Mouse (Mus musculus) CD4-positive, CD25-positive, alpha-beta regulatory T cell, adult 2 months (primary cell): ENCODE data around the gene Bicc1.
"Not testable (repeated sequence)": the region's sequence is repeated elsewhere in the genome, so short reads cannot be mapped to it uniquely, and the experiment has no call there.

ENCODE experiments used
- DNase-seq: peaks from one replicate; pipeline ENCODE4 v3.0.0-alpha.2; 2012; ENCODE audit warnings: low read depth, low spot score

The Bicc1 gene

GRCm38 (mm10) chr10:70998136-70998535, 161.4 kb downstream of the Bicc1 start:
- no peak for DNase-seq

- DNase-seq: no peak
Measured at GRCm38 (mm10) chr10:70996051-70996450, 163.4 kb downstream of the Bicc1 start.

GRCm38 (mm10) chr10:70994135-70994497, 165.4 kb downstream of the Bicc1 start:
- no peak for DNase-seq

GRCm38 (mm10) chr10:70993497-70994134, 165.9 kb downstream of the Bicc1 start:
- DNase-seq: no peak

GRCm38 (mm10) chr10:70987396-70987795, 172.1 kb downstream of the Bicc1 start:
- no peak for DNase-seq

GRCm38 (mm10) chr10:70983036-70983670, 176.3 kb downstream of the Bicc1 start:
- DNase-seq: no peak

DNA sequence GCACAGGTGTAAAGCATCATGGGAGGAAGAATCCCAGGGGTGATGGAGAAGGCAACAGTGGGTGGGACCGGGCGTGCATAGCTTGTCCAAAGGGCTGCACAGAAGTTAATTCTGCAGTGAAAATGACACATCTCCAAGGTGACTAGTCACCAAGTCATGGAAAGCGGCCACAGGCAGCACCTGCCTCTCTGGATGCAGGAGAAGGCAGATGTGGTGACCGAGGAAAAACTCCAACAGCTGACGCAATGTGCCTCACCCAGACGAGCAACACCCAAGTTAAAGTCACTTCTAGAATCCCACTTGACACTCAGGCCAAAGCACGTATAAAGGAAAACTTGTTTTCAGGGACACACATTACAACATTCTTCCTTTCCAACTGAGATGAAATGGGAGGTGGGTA, 177.3 kb downstream of the Bicc1 start:
- DNase-seq: no peak

GRCm38 (mm10) chr10:70979657-70980056, 179.8 kb downstream of the Bicc1 start:
- DNase-seq: no peak

- DNase-seq: no peak
Measured at GRCm38 (mm10) chr10:70977141-70977540, 182.4 kb downstream of the Bicc1 start.

GRCm38 (mm10) chr10:70976633-70977032, 182.9 kb downstream of the Bicc1 start:
- no peak for DNase-seq

DNA sequence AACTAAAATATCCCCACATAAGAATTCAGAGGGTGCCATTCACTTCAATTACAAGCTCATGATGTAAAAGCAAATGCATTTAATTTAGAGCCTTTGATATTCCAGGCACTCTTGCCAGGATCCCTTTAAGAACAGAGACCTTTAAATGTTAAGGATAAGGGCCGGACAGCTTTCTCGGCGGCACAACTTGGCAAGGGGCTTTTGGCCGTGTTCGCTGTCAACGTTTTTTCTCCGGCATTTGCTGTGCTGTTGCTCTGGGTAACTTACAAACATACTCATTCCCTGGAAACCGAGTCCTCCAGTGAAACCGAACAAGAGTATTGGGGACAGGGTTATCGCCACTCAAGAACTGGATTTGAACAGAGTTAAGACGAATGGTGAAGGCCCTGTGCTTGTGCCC, 188.3 kb downstream of the Bicc1 start:
- DNase-seq: no peak

GRCm38 (mm10) chr10:70968848-70969683, 190.4 kb downstream of the Bicc1 start:
- no peak for DNase-seq

- no peak for DNase-seq
Measured at GRCm38 (mm10) chr10:70966642-70967345, 192.7 kb downstream of the Bicc1 start.

- no peak for DNase-seq
Measured at GRCm38 (mm10) chr10:70964706-70965105, 194.8 kb downstream of the Bicc1 start.

- peak; percentile 30 for DNase-seq
Measured at GRCm38 (mm10) chr10:70963599-70964193, 195.8 kb downstream of the Bicc1 start.

GRCm38 (mm10) chr10:70961641-70962040, 197.9 kb downstream of the Bicc1 start:
- no peak for DNase-seq

DNA sequence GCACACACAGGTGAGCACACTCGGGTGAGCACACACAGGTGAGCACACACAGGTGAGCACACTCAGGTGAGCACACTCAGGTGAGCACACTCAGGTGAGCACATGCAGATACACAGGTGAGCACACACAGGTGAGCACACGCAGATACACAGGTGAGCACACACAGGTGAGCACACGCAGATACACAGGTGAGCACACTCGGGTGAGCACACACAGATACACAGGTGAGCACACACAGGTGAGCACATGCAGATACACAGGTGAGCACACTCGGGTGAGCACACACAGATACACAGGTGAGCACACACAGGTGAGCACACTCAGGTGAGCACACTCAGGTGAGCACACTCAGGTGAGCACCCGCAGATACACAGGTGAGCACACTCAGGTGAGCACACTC, 199.1 kb downstream of the Bicc1 start:
- DNase-seq: not testable (repeated sequence)

GRCm38 (mm10) chr10:70952770-70953147, 206.7 kb downstream of the Bicc1 start:
- DNase-seq: no peak

DNA sequence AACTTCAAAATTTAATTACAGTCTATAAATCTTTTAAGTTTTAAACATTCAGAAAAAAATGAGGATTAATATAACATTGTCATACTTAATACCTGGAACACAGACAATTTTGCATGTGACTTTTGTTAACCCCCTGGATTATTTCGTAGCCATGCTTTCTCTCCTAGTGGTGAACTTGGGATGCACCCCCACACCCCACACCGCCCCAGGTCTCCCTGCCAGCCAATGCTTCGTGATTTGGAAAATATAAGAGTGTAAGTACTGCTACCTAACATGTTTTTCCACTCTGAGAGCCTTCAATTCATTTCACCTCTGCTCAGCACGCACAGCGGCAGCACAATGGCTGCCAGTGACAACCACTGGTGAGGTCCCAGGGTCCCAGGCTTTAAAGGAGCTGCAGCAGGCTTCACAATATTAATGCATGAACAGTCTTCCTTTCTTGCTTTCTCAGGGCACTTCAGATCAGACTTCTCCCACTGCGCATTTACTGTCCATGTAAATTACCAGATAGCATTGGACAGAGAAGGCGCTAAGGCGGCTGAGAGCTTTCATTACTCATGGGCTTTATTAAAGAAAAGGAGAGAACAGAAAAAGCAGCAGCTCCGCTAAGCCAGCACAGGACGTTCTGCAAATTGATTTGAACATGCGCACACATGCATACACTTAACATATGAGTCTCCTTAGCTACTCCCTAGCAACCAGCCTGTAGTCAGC, 207.3 kb downstream of the Bicc1 start:
- no peak for DNase-seq

- DNase-seq: no peak
Measured at GRCm38 (mm10) chr10:70950105-70950424, 209.4 kb downstream of the Bicc1 start.
